Mouse (Mus musculus) heart, postnatal 36 days (tissue): ENCODE data around the gene Haus3. TPM values are rescaled to one million over a fixed set of nuclear protein-coding genes. Genes with fewer than 3 reads are reported as not detected.

Experiments
- DNase-seq, 2 experiments: peaks; one replicate each; pipeline ENCODE4 v3.0.0; 2021 to 2022
- intact Hi-C: fragments of 180-260 bp; cut with DNase I; formaldehyde crosslinking; loops from one replicate; pipeline ENCODE4 v1.15.1; 2025
- total RNA-seq, 2 experiments: library from RNA; stranded (reverse); gene quantifications; 2 replicates each; pipeline ENCODE4 v1.2.3; 2021

Haus3 gene
- total RNA-seq, 2 experiments from 2014 or later: 3.4 to 4.1 TPM

DNA sequence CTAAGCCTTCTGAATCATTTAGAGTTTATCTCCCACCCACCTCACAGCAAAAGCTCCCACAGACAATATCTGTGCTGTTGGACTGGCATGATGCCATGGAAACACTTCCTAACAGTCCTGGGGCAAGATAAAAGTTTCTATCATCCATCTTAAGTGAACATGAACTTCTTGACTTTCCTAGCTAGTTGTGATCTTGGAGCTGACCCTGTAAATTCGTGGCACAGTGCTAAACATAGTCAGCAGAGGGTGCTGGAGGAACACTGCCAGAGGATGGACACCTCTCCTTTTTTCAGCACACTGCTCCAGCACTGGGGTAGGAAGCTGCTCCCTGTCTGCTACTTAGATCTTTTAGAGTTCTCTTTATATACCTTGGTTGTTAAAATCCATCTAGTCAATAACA lies 29.6 kb downstream of the Haus3 start:
- intact Hi-C loops: loop anchor here (5.0 kb wide), 1 partner anchor 118 kb away; no protein-coding TSS in a partner anchor
- DNase-seq: peak; percentile 31 to 33

DNA sequence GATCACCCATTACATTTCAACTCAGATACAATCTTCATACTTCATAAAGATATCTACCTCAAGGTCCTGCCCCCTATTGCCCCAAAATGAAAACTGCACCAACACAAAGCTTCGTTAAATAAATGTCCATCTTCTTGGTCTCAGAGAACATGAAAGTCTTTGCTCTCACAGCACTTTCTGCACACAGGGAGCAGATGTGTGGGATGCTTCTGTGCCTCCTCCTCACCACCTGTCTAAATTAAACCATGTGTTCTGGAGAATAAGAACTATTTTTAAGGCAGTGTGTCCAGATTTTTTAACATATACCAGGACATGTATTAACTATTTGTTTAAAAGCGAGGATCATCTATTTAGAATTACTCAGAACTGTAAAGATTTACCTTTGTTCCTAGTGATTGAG lies 36.6 kb downstream of the Haus3 start:
- intact Hi-C loops: no loop called here
- no peak for DNase-seq

DNA sequence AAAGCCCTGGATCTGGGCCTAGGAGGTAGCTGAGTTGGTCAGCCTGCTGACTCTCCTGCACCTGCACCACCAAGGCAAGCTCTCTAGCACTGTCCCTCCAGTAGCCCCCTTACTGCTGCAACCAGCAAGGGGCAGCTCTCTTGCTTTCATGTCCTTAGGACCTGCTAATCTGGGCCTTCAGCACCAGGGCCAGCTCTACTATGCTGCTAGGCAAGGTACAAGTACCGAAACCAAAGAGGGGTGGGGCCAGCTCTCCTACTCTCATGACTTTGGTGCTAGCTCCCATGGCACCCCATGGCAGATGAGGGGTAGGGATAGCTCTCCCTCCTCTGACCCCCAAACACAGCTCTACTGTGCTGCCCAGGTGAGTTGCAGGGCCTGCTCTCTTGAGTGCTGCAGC lies 45.2 kb downstream of the Haus3 start:
- DNase-seq: no peak
- intact Hi-C loops: no loop called here

DNA sequence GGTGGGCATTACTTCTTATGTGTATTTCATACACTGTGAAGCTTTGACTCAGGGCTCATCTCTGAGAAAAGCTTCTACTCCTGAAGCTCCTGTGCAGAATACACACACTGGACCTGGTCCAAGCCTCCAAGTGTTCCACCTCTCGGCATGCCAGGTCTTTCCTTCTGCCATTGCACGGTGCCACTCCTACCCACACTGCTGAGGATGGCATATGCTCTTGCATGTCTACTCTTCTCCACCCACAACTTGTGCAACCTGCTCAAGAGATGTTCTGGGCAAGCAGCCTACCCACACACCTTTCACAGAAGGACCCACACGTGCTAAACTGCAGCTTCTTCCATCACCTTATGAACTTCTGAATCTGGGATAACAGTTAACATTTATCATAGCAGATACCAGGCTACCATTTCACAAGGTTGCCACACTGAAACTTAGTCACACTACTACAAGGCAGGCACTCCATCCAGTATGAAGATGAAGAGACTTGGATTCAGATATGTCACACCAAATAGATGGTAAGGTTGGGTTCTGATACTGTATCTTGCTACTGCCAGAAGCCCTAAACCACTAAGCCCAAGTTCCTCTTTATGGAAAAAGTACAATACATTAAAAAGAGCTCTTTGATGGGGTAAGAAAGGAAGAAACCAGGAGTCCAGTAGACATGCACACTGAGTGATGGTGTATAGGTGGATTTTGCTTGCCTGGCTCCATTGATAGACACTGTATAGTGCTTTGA lies 50.0 kb downstream of the Haus3 start:
- no peak for DNase-seq
- intact Hi-C loops: no loop called here

DNA sequence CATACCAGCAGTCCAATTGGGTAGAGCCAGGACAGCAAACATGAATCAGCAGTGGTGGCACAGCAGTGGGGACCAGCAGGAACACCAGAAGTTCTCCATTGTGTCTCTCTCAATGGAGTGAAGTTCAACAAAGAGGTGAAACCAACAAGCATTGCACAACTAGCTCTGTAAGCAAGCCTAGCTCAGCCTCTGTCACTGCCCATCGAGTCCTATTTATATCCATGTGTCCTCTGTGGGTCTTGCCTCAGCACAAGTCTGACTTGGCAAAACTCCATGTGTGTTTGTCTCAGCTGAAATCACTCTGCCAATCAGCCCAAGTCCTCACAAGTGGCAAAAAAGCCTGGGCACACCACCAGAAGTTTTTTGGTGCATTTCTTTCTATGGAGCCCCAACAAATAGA lies 63.6 kb downstream of the Haus3 start:
- DNase-seq: peak in 1 of 2 experiments; percentile 2
- intact Hi-C loops: no loop called here

Other genes with a start within 250 kb of the Haus3 start
- gene Nelfa, start 233.1 kb downstream of the Haus3 start, total RNA-seq: 10 to 100 TPM in 1 of 2 experiments, 1 to 10 TPM in 1; 9.8 to 10.1 TPM
- 1 to 10 TPM; 1.9 to 3.8 TPM for gene Gm1673, start 186.1 kb downstream of the Haus3 start, total RNA-seq
- gene Nat8l, start 173.5 kb downstream of the Haus3 start, total RNA-seq: 1 to 10 TPM in 1 of 2 experiments, under 1 TPM in 1; 0.79 to 1.1 TPM
- gene Poln, start 79 bp downstream of the Haus3 start, total RNA-seq: 1 to 10 TPM; 2.6 to 3.5 TPM
- gene Mxd4, start 18.2 kb upstream of the Haus3 start, total RNA-seq: 10 to 100 TPM; 73.8 to 84.6 TPM
- gene Zfyve28, start 118.9 kb upstream of the Haus3 start, total RNA-seq: under 1 TPM; 0.68 to 0.83 TPM
- not detected for gene Cfap99, start 119.1 kb upstream of the Haus3 start, total RNA-seq
- gene Rnf4, start 166.8 kb upstream of the Haus3 start, total RNA-seq: 10 to 100 TPM; 31.0 to 31.7 TPM
- 10 to 100 TPM; 23.7 TPM for gene Fam193a, start 200.4 kb upstream of the Haus3 start, total RNA-seq